Mouse (Mus musculus) heart, postnatal 0 days (tissue): Measurements from ENCODE around the gene Dgat2.

Source experiments
- CTCF ChIP-seq: IDR thresholded peaks from 2 replicates; pipeline ENCODE4 v1.5.1; 2016; ENCODE audit warnings: antibody characterized with exemption, control low read depth, low read depth
- EP300 ChIP-seq: IDR thresholded peaks from 2 replicates; pipeline ENCODE4 v1.6.1; 2016; ENCODE audit warnings: antibody characterized with exemption, low read depth

DNA sequence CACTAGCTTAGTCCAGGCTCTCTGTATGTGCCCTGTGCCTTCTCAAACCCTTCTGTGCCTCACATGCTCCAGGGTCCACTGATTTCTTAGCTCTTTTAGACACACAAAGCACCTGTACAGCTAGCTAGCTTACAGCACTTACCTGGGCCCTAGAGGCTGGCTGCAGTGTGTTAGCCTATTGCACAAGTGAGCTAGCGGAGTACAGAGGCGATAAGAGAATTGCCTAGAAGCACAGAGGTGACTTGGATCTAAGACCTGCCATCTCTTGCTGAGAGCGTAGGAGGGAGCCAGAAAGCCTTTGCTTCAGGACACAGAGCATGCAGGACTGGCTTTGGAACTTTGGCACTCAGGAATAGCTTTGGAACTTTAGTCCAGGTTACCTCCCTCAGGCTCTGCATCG is 44.7 kb upstream of the Dgat2 start:
- TF ChIP-seq EP300: no peak
- no peak for TF ChIP-seq CTCF
